Mouse (Mus musculus): Measurements from ENCODE around the gene Tacc2. TPM values are rescaled to one million over a fixed set of nuclear protein-coding genes. Genes with fewer than 3 reads are reported as not detected.

Tacc2 gene
- polyA plus RNA-seq, 1 experiment from 2014 or later = 53.7 TPM

GRCm38 (mm10) chr7:130750752-130751490 is 173.7 kb downstream of the Tacc2 start:
- H3K4me1 ChIP-seq (replicated peaks) = peaks cover 59% of the 10 kb centered on the region
- H3K9ac ChIP-seq = peak overlapping the region; percentile 27; the same call in 1 of the 2 replicates
- no peak overlapping the region for H3K4me3 ChIP-seq
- no peak overlapping the region for H3K4me2 ChIP-seq
- no peaks in the 10 kb centered on the region for H3K9me3 ChIP-seq (replicated peaks)
- ATAC-seq (ENCODE audit: insufficient number of reproducible peaks, low FRiP score) = no peak
- H3K27me3 ChIP-seq (replicated peaks) = no peaks in the 10 kb centered on the region
- WGBS = 41% methylated on average over 17 of the region's 17 CpGs
- H3K27ac ChIP-seq (ENCODE audit: poor library complexity, severe bottlenecking) = peak overlapping the region; percentile 36; the same call in 1 of the 2 replicates
- peaks cover 86% of the 10 kb centered on the region for H3K36me3 ChIP-seq

- Histone ChIP-seq H3K36me3 (peaks cover 78% of the 10 kb centered on the region), H3K9ac (no peak overlapping the region), H3K27ac (ENCODE audit: poor library complexity, severe bottlenecking) (no peak overlapping the region), H3K27me3 (replicated peaks) (no peaks in the 10 kb centered on the region), H3K4me1 (replicated peaks) (peaks cover 66% of the 10 kb centered on the region), H3K4me2 (no peak overlapping the region), H3K9me3 (replicated peaks) (no peaks in the 10 kb centered on the region), H3K4me3 (no peak overlapping the region)
- WGBS = 69% methylated on average over 7 of the region's 9 CpGs
- ATAC-seq (ENCODE audit: insufficient number of reproducible peaks, low FRiP score) = no peak
Observed at GRCm38 (mm10) chr7:130751678-130752077, 174.4 kb downstream of the Tacc2 start.

- peaks cover 53% of the 10 kb centered on the region for H3K4me1 ChIP-seq (replicated peaks)
- H3K4me2 ChIP-seq = no peak overlapping the region
- WGBS = 77% methylated on average over 2 of the region's 2 CpGs
- no peak overlapping the region for H3K9ac ChIP-seq
- no peak overlapping the region for H3K27ac ChIP-seq (ENCODE audit: poor library complexity, severe bottlenecking)
- H3K36me3 ChIP-seq = peaks cover 78% of the 10 kb centered on the region
- ATAC-seq (ENCODE audit: insufficient number of reproducible peaks, low FRiP score) = 0 out of 2 replicates have a peak, but pooled peaks have one; percentile 26
- H3K27me3 ChIP-seq (replicated peaks) = no peaks in the 10 kb centered on the region
- no peaks in the 10 kb centered on the region for H3K9me3 ChIP-seq (replicated peaks)
- no peak overlapping the region for H3K4me3 ChIP-seq
Observed at GRCm38 (mm10) chr7:130754790-130755189, 177.6 kb downstream of the Tacc2 start.

GRCm38 (mm10) chr7:130756343-130756835 is 179.2 kb downstream of the Tacc2 start:
- Histone ChIP-seq H3K4me2 (no peak overlapping the region), H3K4me3 (no peak overlapping the region), H3K4me1 (replicated peaks) (peaks cover 37% of the 10 kb centered on the region), H3K9ac (no peak overlapping the region; the same call in 1 of the 2 replicates), H3K36me3 (peaks cover 82% of the 10 kb centered on the region), H3K9me3 (replicated peaks) (no peaks in the 10 kb centered on the region), H3K27me3 (replicated peaks) (no peaks in the 10 kb centered on the region), H3K27ac (ENCODE audit: poor library complexity, severe bottlenecking) (peak overlapping the region; percentile 76)
- WGBS = 49% methylated on average over 7 of the region's 7 CpGs
- no peak for ATAC-seq (ENCODE audit: insufficient number of reproducible peaks, low FRiP score)

- Histone ChIP-seq H3K4me2 (no peak overlapping the region), H3K36me3 (peaks cover 75% of the 10 kb centered on the region), H3K4me1 (replicated peaks) (peaks cover 36% of the 10 kb centered on the region), H3K27ac (ENCODE audit: poor library complexity, severe bottlenecking) (no peak overlapping the region), H3K27me3 (replicated peaks) (no peaks in the 10 kb centered on the region), H3K9ac (no peak overlapping the region), H3K9me3 (replicated peaks) (no peaks in the 10 kb centered on the region), H3K4me3 (no peak overlapping the region)
- ATAC-seq (ENCODE audit: insufficient number of reproducible peaks, low FRiP score) = no peak
- WGBS = 74% methylated on average over 11 of the region's 11 CpGs
Observed at GRCm38 (mm10) chr7:130757326-130757865, 180.2 kb downstream of the Tacc2 start.

GRCm38 (mm10) chr7:130762071-130762897 is 185.0 kb downstream of the Tacc2 start:
- H3K4me2 ChIP-seq = 0 out of 2 replicates have a peak overlapping the region, but pooled peaks have one; percentile 15
- no peaks in the 10 kb centered on the region for H3K9me3 ChIP-seq (replicated peaks)
- H3K4me1 ChIP-seq (replicated peaks) = peaks cover 14% of the 10 kb centered on the region
- peak; percentile 43; the same call in 1 of the 2 replicates for ATAC-seq (ENCODE audit: insufficient number of reproducible peaks, low FRiP score)
- no peak overlapping the region for H3K9ac ChIP-seq
- WGBS = 28% methylated on average over 17 of the region's 17 CpGs
- H3K27me3 ChIP-seq (replicated peaks) = no peaks in the 10 kb centered on the region
- H3K27ac ChIP-seq (ENCODE audit: poor library complexity, severe bottlenecking) = 0 out of 2 replicates have a peak overlapping the region, but pooled peaks have one; percentile 46
- H3K4me3 ChIP-seq = no peak overlapping the region
- H3K36me3 ChIP-seq = peaks cover 62% of the 10 kb centered on the region

GRCm38 (mm10) chr7:130764160-130764559 is 186.9 kb downstream of the Tacc2 start:
- Histone ChIP-seq H3K4me3 (no peak overlapping the region), H3K36me3 (peaks cover 44% of the 10 kb centered on the region), H3K4me1 (replicated peaks) (peaks cover 14% of the 10 kb centered on the region), H3K9me3 (replicated peaks) (no peaks in the 10 kb centered on the region), H3K27me3 (replicated peaks) (no peaks in the 10 kb centered on the region), H3K9ac (no peak overlapping the region), H3K27ac (ENCODE audit: poor library complexity, severe bottlenecking) (no peak overlapping the region), H3K4me2 (no peak overlapping the region)
- ATAC-seq (ENCODE audit: insufficient number of reproducible peaks, low FRiP score) = no peak
- 94% methylated on average over 17 of the region's 17 CpGs for WGBS

- Histone ChIP-seq H3K4me3 (no peak overlapping the region), H3K27me3 (replicated peaks) (no peaks in the 10 kb centered on the region), H3K4me2 (peak overlapping the region; percentile 26), H3K9ac (no peak overlapping the region), H3K27ac (ENCODE audit: poor library complexity, severe bottlenecking) (no peak overlapping the region), H3K36me3 (peaks cover 20% of the 10 kb centered on the region), H3K4me1 (replicated peaks) (peaks cover 14% of the 10 kb centered on the region), H3K9me3 (replicated peaks) (no peaks in the 10 kb centered on the region)
- ATAC-seq (ENCODE audit: insufficient number of reproducible peaks, low FRiP score) = no peak
- 60% methylated on average over 30 of the region's 30 CpGs for WGBS
Observed at GRCm38 (mm10) chr7:130766411-130767170, 189.4 kb downstream of the Tacc2 start.

GRCm38 (mm10) chr7:130768151-130768550 is 190.9 kb downstream of the Tacc2 start:
- WGBS = 85% methylated on average over 4 of the region's 4 CpGs
- no peak overlapping the region for H3K27ac ChIP-seq (ENCODE audit: poor library complexity, severe bottlenecking)
- H3K9me3 ChIP-seq (replicated peaks) = no peaks in the 10 kb centered on the region
- peaks cover 5% of the 10 kb centered on the region; the same call in 1 of the 2 replicates for H3K4me1 ChIP-seq (replicated peaks)
- ATAC-seq (ENCODE audit: insufficient number of reproducible peaks, low FRiP score) = no peak
- H3K4me3 ChIP-seq = no peak overlapping the region
- H3K4me2 ChIP-seq = no peak overlapping the region
- no peaks in the 10 kb centered on the region for H3K27me3 ChIP-seq (replicated peaks)
- H3K36me3 ChIP-seq = peaks cover 19% of the 10 kb centered on the region
- no peak overlapping the region for H3K9ac ChIP-seq

- no peaks in the 10 kb centered on the region for H3K27me3 ChIP-seq (replicated peaks)
- peaks cover 14% of the 10 kb centered on the region for H3K4me1 ChIP-seq (replicated peaks)
- no peak overlapping the region for H3K9ac ChIP-seq
- H3K27ac ChIP-seq (ENCODE audit: poor library complexity, severe bottlenecking) = no peak overlapping the region
- ATAC-seq (ENCODE audit: insufficient number of reproducible peaks, low FRiP score) = no peak
- H3K4me2 ChIP-seq = no peak overlapping the region
- 34% methylated on average over 3 of the region's 3 CpGs for WGBS
- H3K4me3 ChIP-seq = no peak overlapping the region
- 0 out of 2 replicates have a peak, but pooled peaks cover under 1% of the 10 kb centered on the region for H3K36me3 ChIP-seq
- H3K9me3 ChIP-seq (replicated peaks) = no peaks in the 10 kb centered on the region
Observed at GRCm38 (mm10) chr7:130770707-130771106, 193.5 kb downstream of the Tacc2 start.
